Mouse (Mus musculus) hindbrain, embryonic 15.5 days (tissue): Measurements from ENCODE around the gene Phkg1. TPM values are rescaled to one million over a fixed set of nuclear protein-coding genes. Genes with fewer than 3 reads are reported as not detected.

Experiments
- ATAC-seq: fragments of 200-750 bp; cut with Nextera tagmentation; 2 replicates; pipeline ENCODE4 v1.8.0; 2017; ENCODE audit warnings: low read depth, moderate number of reproducible peaks, moderate TSS enrichment; ENCODE audit not compliant: low FRiP score
- H3K27ac ChIP-seq: fragments of 300-500 bp; sonication (generic); replicated peaks from 2 replicates; pipeline ENCODE4 v1.5.1; 2015; ENCODE audit warnings: mild to moderate bottlenecking, inconsistent platforms
- H3K27me3 ChIP-seq: fragments of 300-500 bp; sonication (generic); 2 replicates; pipeline ENCODE4 v1.6.1; 2015; ENCODE audit warnings: control low read depth, inconsistent platforms
- H3K36me3 ChIP-seq: fragments of 300-500 bp; sonication (generic); 2 replicates; pipeline ENCODE4 v1.6.1; 2015; ENCODE audit warnings: control low read depth, inconsistent platforms
- H3K4me1 ChIP-seq: fragments of 300-500 bp; sonication (generic); replicated peaks from 2 replicates; pipeline ENCODE4 v1.6.1; 2015; ENCODE audit warnings: control low read depth, inconsistent platforms
- H3K4me2 ChIP-seq: fragments of 300-500 bp; sonication (generic); 2 replicates; pipeline ENCODE4 v1.6.1; 2015; ENCODE audit warnings: moderate library complexity, mild to moderate bottlenecking, inconsistent platforms
- H3K4me3 ChIP-seq: fragments of 300-500 bp; sonication (generic); 2 replicates; pipeline ENCODE4 v1.5.1; 2015; ENCODE audit warnings: mild to moderate bottlenecking, inconsistent platforms
- H3K9ac ChIP-seq: fragments of 300-500 bp; sonication (generic); 2 replicates; pipeline ENCODE4 v1.6.1; 2015; ENCODE audit warnings: inconsistent platforms
- H3K9me3 ChIP-seq: fragments of 300-500 bp; sonication (generic); 2 replicates; pipeline ENCODE4 v1.6.1; 2016; ENCODE audit warnings: control low read depth, inconsistent platforms
- WGBS: fragments of 180-500 bp; shearing (Covaris S2); methylation state at CpG from one replicate; pipeline ENCODE4 v1.1.7; 2015; 5-methylcytosine and 5-hydroxymethylcytosine counted together
- polyA plus RNA-seq: library from polyadenylated mRNA; unstranded; fragments of >200 nt; fragmentation: Nextera tagmentation; extraction: Ambion mirVana; gene quantifications from 2 replicates; pipeline ENCODE4 v1.2.1, GENCODE M21; 2015

Gene Phkg1
- polyA plus RNA-seq, 1 experiment from 2014 or later = 0.79 TPM

DNA sequence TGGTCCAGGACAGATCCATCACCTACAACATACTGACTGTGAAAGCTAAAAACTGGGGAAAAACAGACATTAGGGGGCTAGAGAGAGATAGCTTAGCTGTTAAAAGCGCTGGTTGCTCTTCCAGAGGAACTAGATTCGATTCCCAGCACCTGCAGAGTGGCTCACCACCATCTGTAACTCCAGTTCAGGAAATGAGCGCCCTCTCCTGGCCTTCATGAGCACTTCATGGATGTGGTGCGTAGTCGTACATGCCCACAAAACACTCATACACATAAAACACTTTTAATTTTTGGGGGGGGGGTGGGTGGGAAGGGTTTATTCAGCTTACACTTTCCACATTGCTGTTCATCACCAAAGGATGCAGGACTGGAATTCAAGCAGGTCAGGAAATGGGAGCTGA is 41.9 kb downstream of the Phkg1 start:
- Histone ChIP-seq H3K27ac (no peak overlapping the region), H3K4me1 (no peaks in the 10 kb centered on the region), H3K27me3 (no peaks in the 10 kb centered on the region), H3K36me3 (peaks cover 54% of the 10 kb centered on the region), H3K4me2 (no peak overlapping the region), H3K4me3 (no peak overlapping the region), H3K9ac (no peak overlapping the region), H3K9me3 (no peaks in the 10 kb centered on the region)
- no peak for ATAC-seq
- WGBS = 85% methylated on average over 5 of the region's 5 CpGs

DNA sequence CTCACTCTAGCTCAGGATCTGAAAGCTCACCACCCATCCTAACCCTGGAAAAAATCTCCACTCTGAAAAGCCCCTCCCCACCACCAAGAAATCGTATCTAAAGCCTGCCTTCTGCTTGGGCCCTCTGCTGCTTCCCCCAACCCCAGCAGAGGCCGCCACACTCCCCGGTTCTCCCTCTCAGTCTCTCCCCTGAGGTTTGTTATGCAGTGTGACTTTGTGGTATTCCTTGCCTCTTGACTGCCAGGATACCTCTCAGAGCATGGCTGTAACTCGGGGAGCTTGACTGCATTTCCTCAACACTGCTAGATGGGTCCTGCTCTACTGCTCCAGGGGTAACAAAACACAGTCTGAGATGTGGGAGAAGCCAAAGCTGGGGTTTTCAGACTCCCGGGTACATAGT is 43.2 kb downstream of the Phkg1 start:
- ATAC-seq = no peak
- H3K36me3 ChIP-seq = peaks cover 44% of the 10 kb centered on the region
- H3K9me3 ChIP-seq = no peaks in the 10 kb centered on the region

DNA sequence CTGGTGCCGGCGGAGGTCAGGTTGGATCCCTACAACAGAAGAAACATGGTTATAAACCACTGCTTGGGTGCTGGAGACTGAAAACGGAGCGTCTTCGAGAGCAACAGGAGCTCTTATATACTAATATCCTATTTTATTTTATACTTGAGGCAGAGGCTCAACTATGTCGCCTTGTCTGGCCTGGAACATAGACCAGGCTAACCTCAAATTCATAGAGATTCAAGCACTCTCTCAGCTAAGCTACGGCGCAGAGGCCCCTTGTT is 50.9 kb downstream of the Phkg1 start:
- peaks cover 15% of the 10 kb centered on the region for H3K4me1 ChIP-seq
- ATAC-seq = no peak
- H3K27me3 ChIP-seq = no peaks in the 10 kb centered on the region
- H3K9ac ChIP-seq = peak overlapping the region; percentile 76
- 58% methylated on average over 8 of the region's 8 CpGs for WGBS
- no peaks in the 10 kb centered on the region for H3K9me3 ChIP-seq
- H3K4me3 ChIP-seq = peak overlapping the region; percentile 61
- peak overlapping the region; percentile 74 for H3K4me2 ChIP-seq
- H3K36me3 ChIP-seq = peaks cover 28% of the 10 kb centered on the region
- no peak overlapping the region for H3K27ac ChIP-seq

More for the DNA sequence above, 43.2 kb downstream of the Phkg1 start:
- WGBS = 47% methylated on average over 5 of the region's 5 CpGs
- Histone ChIP-seq H3K9ac (no peak overlapping the region), H3K27ac (no peak overlapping the region), H3K27me3 (no peaks in the 10 kb centered on the region), H3K4me2 (no peak overlapping the region), H3K4me3 (no peak overlapping the region), H3K4me1 (no peaks in the 10 kb centered on the region)

DNA sequence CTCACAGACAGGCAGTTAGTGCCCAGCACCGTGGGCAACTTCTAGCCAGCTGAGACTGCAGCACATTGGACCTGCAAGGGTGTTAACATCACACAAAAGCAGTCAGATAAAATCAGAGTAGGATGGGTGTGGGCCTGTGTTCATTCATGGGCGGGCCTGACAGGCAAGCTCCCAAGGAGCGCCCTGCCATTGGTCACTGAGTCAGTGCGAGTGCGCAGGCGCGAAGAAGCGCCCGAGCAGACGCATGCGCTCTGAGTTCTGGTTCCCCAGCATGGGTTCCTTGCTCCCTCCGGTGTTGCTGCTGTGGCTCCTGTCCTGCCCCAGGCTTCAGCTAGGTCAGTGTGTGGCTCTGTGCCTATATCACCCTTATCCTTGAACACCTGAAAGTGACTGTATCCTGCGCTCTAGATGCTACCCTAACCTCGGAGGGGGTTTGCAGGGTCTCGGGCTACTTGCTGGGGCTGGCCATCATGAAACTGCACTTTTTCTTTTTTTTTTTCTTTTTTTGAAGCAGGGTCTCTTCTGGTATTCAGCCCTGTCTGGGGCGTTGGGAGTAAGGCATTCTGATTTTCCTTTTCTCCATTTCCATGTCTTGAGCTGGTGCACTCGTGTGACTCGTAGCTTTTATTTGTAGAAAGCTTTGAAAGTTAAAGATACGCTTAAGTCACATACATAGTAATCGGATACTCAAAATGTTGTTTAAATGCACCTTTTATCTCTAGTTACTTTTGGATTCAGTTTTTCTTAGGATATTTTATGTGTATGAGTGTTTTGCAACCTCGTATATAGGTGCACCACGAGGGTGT is 51.4 kb downstream of the Phkg1 start, which contains the start of gene Sumf2:
Sumf2 (plus strand) TSS at position 235 of the 806 bp plus-strand sequence.
- Histone ChIP-seq H3K4me3 (peak within 1 kb of the TSS; percentile 61), H3K9ac (peak within 1 kb of the TSS; percentile 76), H3K27ac (peak within 1 kb of the TSS; percentile 76), H3K36me3 (peaks cover 28% of the 10 kb centered on the region), H3K27me3 (no peaks in the 10 kb centered on the region), H3K4me1 (peaks cover 15% of the 10 kb centered on the region), H3K4me2 (peak within 1 kb of the TSS; percentile 74), H3K9me3 (no peaks in the 10 kb centered on the region)
- WGBS = 12% methylated on average over 22 of the region's 22 CpGs
- peak; percentile 99 for ATAC-seq

DNA sequence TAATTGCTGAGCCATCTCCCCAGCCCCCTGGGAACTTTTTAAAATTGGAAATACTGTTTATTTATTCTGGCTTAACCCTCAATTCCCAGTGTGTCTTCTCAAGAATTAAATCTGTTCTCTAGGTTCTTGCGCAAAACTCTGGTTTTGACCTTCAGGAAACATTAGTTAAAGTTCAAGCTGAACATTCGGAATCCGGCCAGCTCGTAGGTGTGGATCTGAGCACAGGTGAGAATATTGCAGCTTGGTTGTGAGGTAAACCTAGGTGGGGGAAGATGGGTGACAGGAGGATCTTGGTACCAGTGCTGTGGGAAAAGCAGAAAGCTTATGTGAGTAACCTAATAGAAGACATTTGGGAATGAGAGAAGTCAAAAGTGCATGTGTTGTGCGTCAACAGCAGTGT is 53.5 kb downstream of the Phkg1 start:
- Histone ChIP-seq H3K4me2 (no peak overlapping the region), H3K9ac (no peak overlapping the region), H3K9me3 (no peaks in the 10 kb centered on the region), H3K4me1 (peaks cover 15% of the 10 kb centered on the region), H3K36me3 (peaks cover 24% of the 10 kb centered on the region), H3K27me3 (no peaks in the 10 kb centered on the region), H3K27ac (no peak overlapping the region), H3K4me3 (no peak overlapping the region)
- no peak for ATAC-seq
- WGBS = 97% methylated on average over 5 of the region's 5 CpGs

Other genes with a start within 250 kb of the Phkg1 start
- 5.7 and 7.1 TPM in 2 replicates for gene Zfp11, start 228.4 kb downstream of the Phkg1 start, polyA plus RNA-seq
- gene Sept14, start 190.0 kb downstream of the Phkg1 start, polyA plus RNA-seq = not detected in 2 replicates
- 162 and 169 TPM in 2 replicates for gene Mrps17, start 183.1 kb downstream of the Phkg1 start, polyA plus RNA-seq
- gene Nipsnap2, start 173.5 kb downstream of the Phkg1 start, polyA plus RNA-seq = 90.7 and 91.6 TPM in 2 replicates
- 34.7 and 38.5 TPM in 2 replicates for gene Psph, start 111.1 kb downstream of the Phkg1 start, polyA plus RNA-seq
- gene Sumf2, start 51.6 kb downstream of the Phkg1 start, polyA plus RNA-seq = 29.1 and 32.7 TPM in 2 replicates
- 711 and 732 TPM in 2 replicates for gene Chchd2, start 11.1 kb downstream of the Phkg1 start, polyA plus RNA-seq
- gene Zbed5, start 2.8 kb downstream of the Phkg1 start, polyA plus RNA-seq = 13.6 and 14.2 TPM in 2 replicates
- gene Nupr1l, start 10.0 kb upstream of the Phkg1 start, polyA plus RNA-seq = 4.8 and 5.0 TPM in 2 replicates
- 31.3 and 33.4 TPM in 2 replicates for gene Vkorc1l1, start 43.4 kb upstream of the Phkg1 start, polyA plus RNA-seq
- 31.9 and 33.9 TPM in 2 replicates for gene Gusb, start 104.5 kb upstream of the Phkg1 start, polyA plus RNA-seq
- 37.4 and 39.5 TPM in 2 replicates for gene Asl, start 130.7 kb upstream of the Phkg1 start, polyA plus RNA-seq
- gene Crcp, start 130.7 kb upstream of the Phkg1 start, polyA plus RNA-seq = 82.2 and 83.2 TPM in 2 replicates
- 57.2 and 59.8 TPM in 2 replicates for gene Tpst1, start 174.8 kb upstream of the Phkg1 start, polyA plus RNA-seq
- gene Kctd7, start 246.3 kb upstream of the Phkg1 start, polyA plus RNA-seq = 17.7 and 18.1 TPM in 2 replicates